Mouse (Mus musculus) heart, adult 2 months (tissue): ENCODE measurements around the gene Lpcat2b. TPM values are rescaled to one million over a fixed set of nuclear protein-coding genes. Genes with fewer than 3 reads are reported as not detected.
"Not testable (repeated sequence)": the region's sequence is repeated elsewhere in the genome, so short reads cannot be mapped to it uniquely, and the experiment has no call there.

ENCODE experiments used
- DNase-seq, 2 experiments: peaks; one replicate each; pipeline ENCODE4 v3.0.0; 2021
- H3K27ac ChIP-seq: fragments of 200-600 bp; 2 replicates; pipeline ENCODE4 v1.8.1; 2022
- H3K27me3 ChIP-seq: fragments of 200-500 bp; 2 replicates; pipeline ENCODE4 v1.6.1; 2012; ENCODE audit warnings: mild to moderate bottlenecking, low read length, inconsistent platforms, mixed read lengths; ENCODE audit not compliant: control insufficient read depth, insufficient read depth
- H3K36me3 ChIP-seq: fragments of 200-500 bp; 2 replicates; pipeline ENCODE4 v1.6.1; 2012; ENCODE audit warnings: low read length, inconsistent platforms; ENCODE audit not compliant: control insufficient read depth, insufficient read depth
- H3K4me1 ChIP-seq: fragments of 200-500 bp; 2 replicates; pipeline ENCODE4 v1.6.1; 2011; ENCODE audit warnings: low read length; ENCODE audit not compliant: control insufficient read depth, insufficient read depth
- H3K4me3 ChIP-seq: fragments of 200-600 bp; 2 replicates; pipeline ENCODE4 v1.8.1; 2022
- H3K79me2 ChIP-seq: fragments of 200-500 bp; replicated peaks from 2 replicates; pipeline ENCODE4 v1.6.1; 2012; ENCODE audit warnings: mild to moderate bottlenecking, inconsistent platforms, low read length, moderate library complexity, mixed read lengths; ENCODE audit not compliant: control insufficient read depth, insufficient read depth
- H3K9ac ChIP-seq: fragments of 200-500 bp; 2 replicates; pipeline ENCODE4 v1.6.1; 2012; ENCODE audit warnings: low read depth, mild to moderate bottlenecking, control low read depth, inconsistent platforms, low read length, mixed read lengths
- CTCF ChIP-seq: fragments of 200-600 bp; IDR thresholded peaks from 2 replicates; pipeline ENCODE4 v1.8.1; 2022; ENCODE audit warnings: antibody characterized with exemption, mild to moderate bottlenecking, moderate library complexity
- EP300 ChIP-seq: fragments of 200-500 bp; IDR thresholded peaks from 2 replicates; pipeline ENCODE4 v1.6.1; 2011; ENCODE audit warnings: low read depth, low read length, control low read depth; ENCODE audit not compliant: insufficient read depth
- POLR2A ChIP-seq: fragments of 200-500 bp; IDR thresholded peaks from 2 replicates; pipeline ENCODE4 v1.6.1; 2011; ENCODE audit warnings: mild to moderate bottlenecking, low read depth, low read length, control low read depth; ENCODE audit not compliant: insufficient read depth
- WGBS: fragments of 180-500 bp; shearing (Covaris S2); methylation state at CpG from one replicate; pipeline ENCODE4 v1.1.7; 2018; 5-methylcytosine and 5-hydroxymethylcytosine counted together
- intact Hi-C: fragments of 180-260 bp; cut with DNase I; formaldehyde crosslinking; loops from one replicate; pipeline ENCODE4 v1.15.1; 2025
- long read RNA-seq: library from polyadenylated mRNA; stranded (forward); transcript quantifications from one replicate; pipeline ENCODE4 v2.0.0, GENCODE M21; 2021
- polyA plus RNA-seq: library from polyadenylated mRNA; depleted of rRNA; stranded (reverse); fragments of >200 nt; gene quantifications from 2 replicates; pipeline ENCODE4 v1.2.3, GENCODE M21; 2012; rRNA removed
- total RNA-seq, 2 experiments: library from RNA; stranded (reverse); gene quantifications; 2 replicates each; pipeline ENCODE4 v1.2.3; 2021

Lpcat2b gene
- total RNA-seq, result not detected
- polyA plus RNA-seq, result 0.04 and 0.06 TPM in 2 replicates
- long read RNA-seq, result 0 reads

DNA sequence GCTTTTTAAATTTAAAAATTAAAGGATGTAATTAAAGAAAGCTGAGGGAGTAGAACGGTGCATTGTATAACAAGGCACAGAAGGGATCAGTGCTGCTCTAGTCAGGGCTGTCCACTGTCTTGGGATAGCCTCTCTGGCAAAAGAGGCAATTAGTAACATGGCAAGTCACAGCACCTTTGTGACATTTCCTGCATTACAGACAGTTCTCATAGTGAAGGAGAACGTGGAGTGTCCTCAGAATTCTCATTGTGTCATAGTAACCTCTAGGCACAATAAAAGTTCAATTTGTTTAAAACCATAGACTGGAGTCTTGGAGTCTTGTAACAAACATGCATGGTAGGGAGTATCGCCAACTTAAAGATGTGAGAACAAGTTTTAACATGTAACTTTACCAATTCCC lies at the start of gene Lpcat2b:
Gene Lpcat2b (plus strand): TSS at position 301 of the 400 bp plus-strand sequence.
- Histone ChIP-seq H3K27ac (no peak within 1 kb of the TSS), H3K36me3 (no peaks in the 10 kb centered on the region)
- WGBS, result 71% methylated on average over 3 of the region's 3 CpGs

DNA sequence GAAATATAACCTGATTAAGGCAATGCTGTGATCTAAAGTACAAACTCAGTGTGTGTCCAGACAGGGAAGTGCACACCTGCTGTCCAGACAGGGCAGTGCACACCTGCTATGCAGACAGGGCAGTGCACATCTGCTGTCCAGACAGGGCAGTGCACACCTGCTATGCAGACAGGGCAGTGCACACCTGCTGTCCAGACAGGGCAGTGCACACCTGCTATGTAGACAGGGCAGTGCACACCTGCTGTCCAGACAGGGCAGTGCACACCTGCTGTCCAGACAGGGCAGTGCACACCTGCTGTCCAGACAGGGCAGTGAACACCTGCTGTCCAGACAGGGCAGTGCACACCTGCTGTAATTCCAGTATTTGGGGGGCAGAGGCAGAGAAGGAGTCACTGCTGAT lies 44.9 kb upstream of the Lpcat2b start:
- DNase-seq, H3K4me3 ChIP-seq, H3K4me1 ChIP-seq, H3K36me3 ChIP-seq, intact Hi-C loops, H3K79me2 ChIP-seq, H3K27ac ChIP-seq, H3K9ac ChIP-seq, H3K27me3 ChIP-seq: not testable (repeated sequence)

More for the DNA sequence above, at the start of gene Lpcat2b:
- no peaks in the 10 kb centered on the region for H3K79me2 ChIP-seq
- no peak for TF ChIP-seq CTCF
- TF ChIP-seq EP300, result no peak
- TF ChIP-seq POLR2A, result no peak
- DNase-seq, result no peak
- no peaks in the 10 kb centered on the region for H3K4me1 ChIP-seq
- intact Hi-C loops, result no loop called here
- no peak within 1 kb of the TSS for H3K9ac ChIP-seq
- no peak within 1 kb of the TSS for H3K4me3 ChIP-seq
- no peaks in the 10 kb centered on the region for H3K27me3 ChIP-seq

DNA sequence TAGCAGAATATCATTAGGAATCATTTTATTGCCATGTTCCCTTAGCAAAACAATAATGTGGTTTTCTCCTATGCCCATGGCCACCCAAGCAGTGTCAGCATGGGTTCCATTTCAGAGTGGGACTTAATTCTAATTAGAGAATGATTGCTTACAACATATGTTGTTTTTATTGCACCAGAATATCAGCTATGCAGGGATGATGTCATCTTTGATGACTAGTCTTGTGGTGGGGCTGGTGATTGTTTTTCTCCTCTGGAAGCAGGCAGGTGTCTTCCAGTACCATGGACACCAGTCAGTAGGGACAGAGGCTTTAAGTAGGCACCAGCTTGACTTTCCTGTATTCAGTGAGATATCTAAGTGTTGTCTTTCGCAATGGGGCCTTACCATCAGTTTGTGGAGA lies 43.6 kb upstream of the Lpcat2b start:
- no peak for DNase-seq
- 85% methylated on average over 1 of the region's 1 CpGs for WGBS
- Histone ChIP-seq H3K79me2 (no peaks in the 10 kb centered on the region), H3K9ac (no peak overlapping the region), H3K27me3 (no peaks in the 10 kb centered on the region), H3K4me3 (no peak overlapping the region), H3K36me3 (no peaks in the 10 kb centered on the region), H3K4me1 (no peaks in the 10 kb centered on the region), H3K27ac (no peak overlapping the region)
- intact Hi-C loops, result no loop called here
- no peak for TF ChIP-seq EP300
- TF ChIP-seq CTCF, result no peak

DNA sequence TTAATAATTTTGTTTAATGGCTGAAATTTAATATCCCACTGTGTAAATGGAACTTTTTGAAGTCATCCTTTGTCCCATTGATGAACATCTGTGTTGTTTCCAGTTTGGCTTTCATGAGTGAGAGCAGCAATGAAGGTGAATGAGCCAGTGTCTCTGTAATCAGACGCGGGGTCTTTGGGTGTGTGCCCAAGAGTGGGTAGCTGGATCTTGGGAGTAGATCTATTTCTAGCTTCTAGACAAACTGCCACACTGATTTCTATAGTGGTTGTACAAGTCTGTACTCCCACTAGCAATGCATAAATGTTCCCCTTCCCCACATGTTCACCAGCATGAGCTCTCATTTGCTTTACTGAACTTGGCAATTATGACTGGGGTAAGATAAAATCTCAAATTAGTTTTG lies 42.0 kb upstream of the Lpcat2b start:
- Histone ChIP-seq H3K4me1 (no peaks in the 10 kb centered on the region), H3K27me3 (no peaks in the 10 kb centered on the region), H3K36me3 (no peaks in the 10 kb centered on the region), H3K79me2 (no peaks in the 10 kb centered on the region), H3K9ac (no peak overlapping the region), H3K27ac (no peak overlapping the region), H3K4me3 (no peak overlapping the region)
- 86% methylated on average over 2 of the region's 2 CpGs for WGBS
- no peak for DNase-seq
- intact Hi-C loops, result no loop called here
- TF ChIP-seq EP300 (no peak), POLR2A (no peak), CTCF (no peak)

DNA sequence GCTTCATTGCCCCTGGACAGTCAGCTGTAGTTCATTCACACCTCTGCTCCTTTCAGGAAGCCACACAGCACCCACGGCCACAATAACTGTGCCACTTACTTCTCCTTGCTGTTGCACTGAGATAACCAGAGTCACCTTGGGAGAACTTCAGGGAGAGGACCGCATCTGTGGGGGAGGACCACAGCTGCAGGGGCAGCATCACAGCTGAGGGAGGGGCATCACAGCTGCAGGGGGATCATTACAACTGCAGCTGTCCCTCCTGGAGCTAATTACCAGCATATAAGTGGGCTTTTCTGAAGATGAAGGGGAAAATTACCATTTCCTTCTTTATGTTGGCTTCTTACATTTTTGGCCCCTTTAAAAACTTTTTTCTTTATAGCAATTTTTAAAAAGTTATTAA lies 36.9 kb upstream of the Lpcat2b start:
- H3K79me2 ChIP-seq, result no peaks in the 10 kb centered on the region
- H3K36me3 ChIP-seq, result no peaks in the 10 kb centered on the region
- intact Hi-C loops, result no loop called here
- H3K27ac ChIP-seq, result no peak overlapping the region
- H3K4me1 ChIP-seq, result no peaks in the 10 kb centered on the region
- H3K27me3 ChIP-seq, result no peaks in the 10 kb centered on the region
- H3K4me3 ChIP-seq, result no peak overlapping the region
- WGBS, result 56% methylated on average over 2 of the region's 2 CpGs
- no peak overlapping the region for H3K9ac ChIP-seq
- no peak for DNase-seq
- TF ChIP-seq CTCF (no peak), EP300 (no peak), POLR2A (no peak)

DNA sequence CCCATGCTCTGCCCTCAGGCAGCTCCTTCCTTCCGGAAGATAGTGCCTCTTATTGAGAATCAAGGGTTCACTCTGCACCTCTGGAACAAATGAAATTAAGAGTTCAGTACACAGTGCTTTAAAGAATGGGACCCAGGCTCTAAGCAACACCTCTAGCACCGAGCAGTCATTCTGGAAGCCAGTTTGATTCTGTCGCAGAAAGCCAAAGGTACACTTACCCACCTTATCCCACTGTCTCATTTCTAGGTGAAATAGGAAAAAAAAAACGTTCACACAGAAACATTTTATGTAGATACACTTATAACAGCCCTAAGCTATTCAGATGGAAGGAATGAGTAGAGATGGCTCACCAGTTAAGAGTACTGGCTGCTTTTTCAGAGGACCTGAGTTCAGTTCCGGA lies 28.9 kb upstream of the Lpcat2b start, which contains the start of gene Ephx4:
Gene Ephx4 (plus strand): TSS at position 301 of the 400 bp plus-strand sequence.
- Histone ChIP-seq H3K9ac (peak within 1 kb of the TSS; percentile 16; the same call in 1 of the 2 replicates), H3K79me2 (no peaks in the 10 kb centered on the region), H3K36me3 (no peaks in the 10 kb centered on the region), H3K4me3 (peak within 1 kb of the TSS; percentile 44), H3K27ac (no peak within 1 kb of the TSS), H3K27me3 (peaks cover 4% of the 10 kb centered on the region; the same call in 1 of the 2 replicates), H3K4me1 (no peaks in the 10 kb centered on the region; the same call in 1 of the 2 replicates)
- WGBS, result 35% methylated on average over 5 of the region's 5 CpGs
- no peak for TF ChIP-seq EP300
- TF ChIP-seq CTCF, result no peak
- TF ChIP-seq POLR2A, result no peak
- no peak for DNase-seq
- intact Hi-C loops, result no loop called here
